Mouse (Mus musculus) heart, postnatal 0 days (tissue): ENCODE measurements around the gene Pkp3.

ENCODE experiments used
- CTCF ChIP-seq: IDR thresholded peaks from 2 replicates; pipeline ENCODE4 v1.5.1; 2016; ENCODE audit warnings: antibody characterized with exemption, control low read depth, low read depth
- EP300 ChIP-seq: IDR thresholded peaks from 2 replicates; pipeline ENCODE4 v1.6.1; 2016; ENCODE audit warnings: antibody characterized with exemption, low read depth

- no peak for TF ChIP-seq EP300
- no peak for TF ChIP-seq CTCF
Measured at GRCm38 (mm10) chr7:141063353-141063752, 14.7 kb upstream of the Pkp3 start.
